Mouse (Mus musculus) left cerebral cortex, adult 9 months (tissue): ENCODE results near the gene Tesc.
A peak's percentile ranks its signal among the peaks of the same experiment; 100 is the strongest.

Experiments used
- DNase-seq, 2 experiments: peaks; one replicate each; pipeline ENCODE4 v3.0.0; 2022; ENCODE audit warnings: low spot score in 2 of 2

Tesc gene

DNA sequence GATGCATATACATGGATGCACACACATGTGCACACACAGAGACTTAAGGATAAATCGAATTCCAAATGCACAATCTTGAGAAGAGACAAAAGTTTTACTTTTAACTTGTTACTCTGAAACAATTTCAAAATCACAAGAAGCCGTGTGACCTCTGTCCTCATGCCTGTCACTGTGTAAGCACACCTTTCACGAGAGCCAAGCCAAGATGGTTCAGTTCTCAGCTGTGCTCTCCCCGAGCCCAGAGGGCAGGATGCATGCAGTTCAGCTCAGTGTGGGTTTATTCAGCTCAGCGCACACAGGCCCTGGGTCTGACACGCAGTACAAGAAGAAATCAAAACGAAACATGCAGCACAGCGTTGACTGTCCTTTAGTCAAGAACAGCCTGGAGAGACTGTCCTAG lies 78.0 kb downstream of the Tesc start:
- no peak for DNase-seq

DNA sequence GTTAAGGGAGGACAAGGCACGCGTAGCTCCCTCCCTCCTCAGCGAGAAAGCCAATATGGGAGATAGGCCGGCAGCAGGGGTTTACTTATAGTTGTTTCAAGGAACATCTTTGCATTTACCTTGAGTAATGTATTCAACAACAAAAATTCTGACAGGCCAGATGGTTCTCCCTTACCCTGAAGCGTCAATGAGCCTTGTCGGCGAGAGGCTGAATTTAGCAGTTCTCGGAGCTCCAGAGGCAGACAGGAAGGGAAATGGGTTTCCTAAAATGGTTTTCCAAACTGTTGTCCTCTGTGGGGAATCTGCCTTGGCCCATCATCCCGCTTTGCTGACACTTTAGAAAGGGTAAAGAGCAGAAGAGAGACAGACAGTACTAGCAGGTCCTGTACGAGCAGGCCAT lies 79.1 kb downstream of the Tesc start:
- DNase-seq = peak in 1 of 2 experiments; percentile 64

DNA sequence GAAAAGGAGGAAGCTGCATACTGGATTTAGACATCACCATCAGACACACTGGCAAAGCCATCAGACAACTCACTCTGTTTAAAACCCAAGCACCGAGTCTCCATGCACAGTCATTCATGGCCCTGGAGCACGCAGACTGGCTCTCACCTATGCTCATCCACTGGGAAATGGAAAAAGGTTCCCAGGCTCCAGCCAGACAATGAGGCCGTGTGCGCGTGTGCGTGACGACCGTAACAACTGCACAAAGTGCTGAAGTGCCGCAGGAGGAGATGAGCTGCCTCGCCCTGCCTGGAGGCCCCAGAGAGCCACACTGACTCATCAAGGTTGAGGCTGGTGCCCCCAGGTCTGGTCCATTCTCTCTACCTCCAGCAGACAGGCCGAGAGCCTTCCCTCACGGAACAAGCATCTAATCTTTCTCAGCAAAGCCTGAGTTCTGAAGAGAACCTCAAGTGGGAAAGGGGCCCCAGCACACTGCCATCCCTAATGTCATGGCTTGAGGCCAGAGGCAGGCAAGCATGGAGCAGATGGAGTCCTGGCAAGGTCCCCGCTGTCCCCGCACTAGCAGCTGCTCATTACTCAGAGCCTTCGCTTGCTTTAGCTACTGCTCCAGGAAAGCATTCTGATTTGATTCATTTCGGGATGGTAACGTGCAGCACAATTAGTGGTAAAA lies 80.7 kb downstream of the Tesc start:
- DNase-seq = peak in 1 of 2 experiments; percentile 66

DNA sequence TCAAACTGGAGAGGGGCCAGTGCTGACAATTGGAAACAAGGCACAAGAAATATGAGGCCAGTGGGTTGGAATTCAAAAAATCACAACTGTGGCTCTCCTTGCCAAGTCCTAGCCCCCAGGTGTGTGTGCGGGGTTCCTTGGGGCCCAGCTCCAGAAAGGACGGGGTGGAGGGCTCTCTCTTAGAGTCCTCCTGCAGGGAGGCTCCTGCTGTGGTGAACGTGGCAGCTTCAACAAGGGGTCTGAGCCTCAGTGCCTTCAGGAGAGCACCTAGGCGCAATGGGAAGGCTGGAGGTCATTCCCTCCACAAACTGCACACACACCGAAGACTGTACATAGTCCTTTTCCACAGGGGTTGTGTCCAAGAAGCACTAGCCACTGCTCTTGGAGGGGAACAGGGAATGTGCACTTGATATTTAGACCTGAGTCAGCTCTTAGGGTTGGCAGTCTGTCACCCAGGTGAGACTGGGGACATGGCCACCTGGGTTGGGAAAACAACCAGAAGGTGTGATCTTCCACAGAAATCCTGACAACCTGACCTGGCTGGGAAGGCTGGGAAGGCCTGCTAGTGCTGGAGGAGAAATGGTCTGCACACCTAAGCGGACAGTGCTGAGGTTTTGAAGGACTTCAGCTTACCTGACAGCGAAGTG lies 81.4 kb downstream of the Tesc start:
- no peak for DNase-seq
